Mouse (Mus musculus): ENCODE results near the gene Morc2a.

Morc2a gene

DNA sequence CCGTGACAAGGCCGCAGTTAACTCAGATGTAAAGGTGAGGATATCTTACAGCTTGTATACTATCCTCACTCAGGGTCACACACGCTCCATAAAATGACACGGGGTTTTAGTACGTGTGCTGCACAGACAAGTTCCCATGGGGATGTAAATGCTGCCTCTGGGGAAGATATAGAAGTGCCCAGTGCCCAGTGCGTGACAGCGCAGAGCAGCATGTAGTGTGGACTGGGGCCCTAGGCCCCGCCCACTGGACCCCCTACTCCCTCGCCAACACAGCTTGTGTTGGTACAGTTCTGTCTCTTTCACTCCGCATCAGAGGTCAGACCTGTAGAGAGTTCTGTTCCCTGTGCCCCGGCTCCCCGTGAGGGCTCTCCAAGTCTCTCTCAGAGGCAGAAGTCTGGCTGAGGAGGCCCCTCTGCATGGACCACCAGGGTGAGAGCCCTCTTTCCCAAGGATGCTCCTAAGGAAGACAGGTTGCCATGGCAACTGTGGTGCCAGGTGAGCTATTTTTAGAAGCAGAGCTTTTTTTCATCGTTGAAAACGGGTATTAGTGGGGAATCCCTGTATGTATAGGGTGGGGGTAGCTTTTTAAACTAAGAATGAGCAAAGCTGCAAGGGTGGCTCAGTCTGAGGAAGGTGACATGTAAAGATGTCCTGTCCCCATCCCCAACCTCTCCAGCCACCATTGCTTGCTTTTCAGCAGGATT is 85.1 kb downstream of the Morc2a start:
- no peak for DNase-seq (ENCODE audit: low spot score in 2 of 2)

- DNase-seq (ENCODE audit: low spot score in 2 of 2) = no peak
Measured at GRCm38 (mm10) chr11:3735715-3736114, 86.7 kb downstream of the Morc2a start.

DNA sequence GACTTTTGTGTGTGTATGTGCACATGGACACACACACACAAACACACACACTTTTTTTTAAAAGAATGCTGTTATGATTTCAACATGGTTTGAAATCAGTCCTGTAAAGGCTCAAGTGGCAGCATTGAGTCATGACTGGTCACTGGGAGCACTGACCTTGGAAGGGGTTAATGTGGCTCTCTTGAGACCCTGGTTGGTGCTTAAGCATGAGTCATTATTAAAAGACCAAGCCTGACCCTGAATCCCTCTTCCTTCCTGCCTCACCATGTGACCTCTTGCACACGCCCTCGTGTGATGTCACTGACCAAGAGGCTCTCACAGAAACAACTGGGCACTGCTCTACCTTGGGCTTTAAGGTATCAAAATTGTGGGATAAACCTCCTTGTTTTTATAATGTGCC is 89.8 kb downstream of the Morc2a start:
- DNase-seq (ENCODE audit: low spot score in 2 of 2) = no peak
